16 mouse cellular contexts compared by ENCODE assay signal in the genomic region with DNA sequence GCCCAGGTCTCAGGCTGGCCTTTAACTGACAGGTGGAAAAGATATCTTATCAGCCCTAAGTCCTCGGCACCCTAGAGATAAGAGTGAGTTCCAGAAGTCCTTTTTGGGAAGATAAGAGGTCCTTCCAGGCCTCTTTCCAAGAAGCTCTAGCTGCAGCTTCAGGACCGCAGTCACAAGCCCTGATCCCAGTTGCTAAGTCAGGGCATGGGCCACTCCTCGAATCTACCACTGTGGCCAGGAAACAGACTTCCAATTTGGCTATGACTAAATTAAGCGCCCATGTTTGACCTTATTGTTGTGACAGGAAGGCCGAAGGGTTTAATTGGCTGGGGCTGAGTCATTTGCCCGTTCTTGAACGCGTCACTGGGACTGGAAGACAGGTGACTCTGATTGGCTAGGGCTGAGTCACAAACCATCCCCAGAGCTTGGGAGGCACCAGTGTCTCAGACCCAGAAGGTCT. TPM values are rescaled to one million over a fixed set of nuclear protein-coding genes. Genes with fewer than 3 reads are reported as not detected.
A peak's percentile ranks its signal among the peaks of the same experiment; 100 is the strongest.
DNase-seq lines count a peak whose midpoint lies in the region; ATAC-seq and TF ChIP-seq lines count a peak whose summit lies in the region.
"Had no signal": no experiment of that assay in that cellular context is flagged by ENCODE, and none has a peak within 500 bp of the region (broad histone marks: within the 10 kb centered on the region; RNA-seq: fewer than 3 reads in every experiment).

No protein-coding gene starts in this region.

- H3K27ac ChIP-seq in embryonic facial prominence, embryonic 14.5 days (replicated peaks; ENCODE audit: low read depth, low read length) = peak overlapping the region; percentile 3; the same call in 1 of the 2 replicates
- H3K27ac ChIP-seq in embryonic facial prominence, embryonic 10.5 days (replicated peaks) = no peak overlapping the region
- H3K27ac ChIP-seq in MEL (ENCODE audit: control insufficient read depth, low read depth, low read length) = no peak overlapping the region
- H3K27ac ChIP-seq in embryonic fibroblast, embryonic 13.5 days (ENCODE audit: insufficient read depth, low read length) = peak overlapping the region; percentile 44; the same call in 1 of the 2 replicates
- peak overlapping the region; percentile 0 for H3K27ac ChIP-seq in liver, embryonic 14.5 days
- no peak overlapping the region for H3K27ac ChIP-seq in kidney, embryonic 16.5 days (ENCODE audit: low read length)
- H3K27ac ChIP-seq: hindbrain, embryonic 15.5 days; limb, embryonic 13.5 days had no signal

- WGBS in embryonic facial prominence, embryonic 14.5 days = 52% methylated on average over 8 of the region's 8 CpGs
- WGBS in embryonic facial prominence, embryonic 10.5 days = 64% methylated on average over 8 of the region's 8 CpGs
- 12% methylated on average over 8 of the region's 8 CpGs for WGBS in liver, embryonic 14.5 days (ENCODE audit: insufficient replicate concordance)
- WGBS in kidney, embryonic 16.5 days = 49% methylated on average over 8 of the region's 8 CpGs

- H3K4me2 ChIP-seq in embryonic facial prominence, embryonic 14.5 days (ENCODE audit: low read depth, low read length) = no peak overlapping the region
- H3K4me2 ChIP-seq in liver, embryonic 14.5 days (ENCODE audit: low read depth) = peak overlapping the region; percentile 44
- H3K4me2 ChIP-seq in kidney, embryonic 16.5 days (replicated peaks; ENCODE audit: low read depth, low read length) = no peak overlapping the region
- H3K4me2 ChIP-seq: hindbrain, embryonic 15.5 days; limb, embryonic 13.5 days; midbrain, embryonic 11.5 days had no signal

- ATAC-seq in embryonic facial prominence, embryonic 14.5 days (ENCODE audit: low read depth) = no peak
- ATAC-seq in liver, embryonic 14.5 days (ENCODE audit: insufficient read depth) = peak; percentile 78
- ATAC-seq in kidney, embryonic 16.5 days (ENCODE audit: low FRiP score, low TSS enrichment) = no peak

- H3K4me1 ChIP-seq in embryonic facial prominence, embryonic 14.5 days (ENCODE audit: control insufficient read depth, insufficient read depth, low read length) = no peaks in the 10 kb centered on the region
- peaks cover 19% of the 10 kb centered on the region for H3K4me1 ChIP-seq in embryonic facial prominence, embryonic 10.5 days
- H3K4me1 ChIP-seq in MEL (ENCODE audit: control insufficient read depth in 1 of 2, insufficient read depth in 2 of 2, low read length in 2 of 2) = peaks cover 4 to 10% of the 10 kb centered on the region in 2 experiments; a peak in 3 of 4 replicates
- peaks cover 7% of the 10 kb centered on the region for H3K4me1 ChIP-seq in embryonic fibroblast, embryonic 13.5 days (ENCODE audit: control insufficient read depth, insufficient read depth, low read length)
- peaks cover 18 to 23% of the 10 kb centered on the region in 2 experiments for H3K4me1 ChIP-seq in liver, embryonic 14.5 days (replicated peaks; ENCODE audit: control insufficient read depth in 2 of 2, insufficient read depth in 2 of 2, low read length in 1 of 2)
- H3K4me1 ChIP-seq in kidney, embryonic 16.5 days (ENCODE audit: insufficient read depth, low read length) = peaks cover 31% of the 10 kb centered on the region
- H3K4me1 ChIP-seq: limb, embryonic 13.5 days had no signal

- DNase-seq in embryonic facial prominence, embryonic 14.5 days (ENCODE audit: low spot score) = no peak
- DNase-seq in embryonic facial prominence, embryonic 10.5 days (ENCODE audit: low spot score) = no peak
- DNase-seq in MEL (ENCODE audit: low read depth, low spot score) = peak; percentile 58
- DNase-seq in liver, embryonic 14.5 days (ENCODE audit: low read depth in 3 of 3, low spot score in 3 of 3) = peak; percentile 55 to 59 (median 58)
- no peak for DNase-seq in thymus, adult 18-20 months
- no peak for DNase-seq in cerebellum, postnatal 25 days
- DNase-seq: B cell, adult 2 months; cerebellum, adult 18-20 months; gastrocnemius, postnatal 36 days; thymus, postnatal 4 days had no signal

- no peak for TF ChIP-seq POLR2A in MEL (IDR thresholded peaks at IDR 0.05; ENCODE audit: control insufficient read depth in 1 of 2, insufficient read depth in 1 of 2, low read depth in 1 of 2, low read length in 2 of 2, poor library complexity in 1 of 2)
- TF ChIP-seq POLR2A in embryonic fibroblast, embryonic 13.5 days (IDR thresholded peaks at IDR 0.05; ENCODE audit: low read depth, low read length) = no peak

- peak; percentile 39 to 45; a peak in 2 of 4 replicates for TF ChIP-seq EP300 in MEL (IDR thresholded peaks at IDR 0.05; ENCODE audit: low read depth in 1 of 2, low read length in 2 of 2)
- TF ChIP-seq EP300 in liver, embryonic 14.5 days (IDR thresholded peaks at IDR 0.05; ENCODE audit: low read depth) = peak; percentile 49

- no peaks in the 10 kb centered on the region for H3K9me3 ChIP-seq in embryonic facial prominence, embryonic 14.5 days (ENCODE audit: control insufficient read depth, low read length)
- no peaks in the 10 kb centered on the region for H3K9me3 ChIP-seq in embryonic facial prominence, embryonic 10.5 days
- no peaks in the 10 kb centered on the region for H3K9me3 ChIP-seq in MEL (replicated peaks; ENCODE audit: insufficient read depth, low read length)
- no peaks in the 10 kb centered on the region for H3K9me3 ChIP-seq in liver, embryonic 14.5 days (ENCODE audit: control insufficient read depth, low read length)
- H3K9me3 ChIP-seq in kidney, embryonic 16.5 days (ENCODE audit: low read length) = no peaks in the 10 kb centered on the region
- H3K9me3 ChIP-seq: hindbrain, embryonic 15.5 days; limb, embryonic 13.5 days had no signal

- H3K9ac ChIP-seq in embryonic facial prominence, embryonic 14.5 days (ENCODE audit: low read depth, low read length) = no peak overlapping the region
- no peak overlapping the region for H3K9ac ChIP-seq in MEL (ENCODE audit: control insufficient read depth, low read depth, low read length, poor library complexity, severe bottlenecking)
- peak overlapping the region; percentile 35; the same call in 1 of the 2 replicates for H3K9ac ChIP-seq in liver, embryonic 14.5 days (replicated peaks)
- no peak overlapping the region for H3K9ac ChIP-seq in kidney, embryonic 16.5 days (replicated peaks; ENCODE audit: low read length)
- H3K9ac ChIP-seq: hindbrain, embryonic 15.5 days; limb, embryonic 13.5 days had no signal

- no peaks in the 10 kb centered on the region for H3K36me3 ChIP-seq in embryonic facial prominence, embryonic 14.5 days (ENCODE audit: control insufficient read depth, insufficient read depth, low read length)
- no peaks in the 10 kb centered on the region for H3K36me3 ChIP-seq in embryonic facial prominence, embryonic 10.5 days (replicated peaks)
- H3K36me3 ChIP-seq in MEL (ENCODE audit: control insufficient read depth in 1 of 2, insufficient read depth in 2 of 2, low read length in 2 of 2) = peaks cover 0 to 13% of the 10 kb centered on the region in 2 experiments; a peak in 2 of 4 replicates
- no peaks in the 10 kb centered on the region for H3K36me3 ChIP-seq in liver, embryonic 14.5 days (replicated peaks; ENCODE audit: control insufficient read depth, insufficient read depth, low read depth)
- H3K36me3 ChIP-seq in kidney, embryonic 16.5 days (ENCODE audit: insufficient read depth, low read length) = no peaks in the 10 kb centered on the region
- H3K36me3 ChIP-seq: hindbrain, embryonic 15.5 days; limb, embryonic 13.5 days had no signal

- no peaks in the 10 kb centered on the region for H3K79me2 ChIP-seq in MEL (ENCODE audit: control insufficient read depth, insufficient read depth, low read length, poor library complexity)

- H3K4me3 ChIP-seq in embryonic facial prominence, embryonic 14.5 days (ENCODE audit: low read depth, low read length) = no peak overlapping the region
- no peak overlapping the region for H3K4me3 ChIP-seq in embryonic facial prominence, embryonic 10.5 days
- H3K4me3 ChIP-seq in MEL (ENCODE audit: control insufficient read depth in 1 of 2, insufficient read depth in 1 of 2, low read depth in 2 of 2, low read length in 2 of 2) = peak overlapping the region in 1 of 2 experiments; percentile 26; a peak in 2 of 4 replicates
- H3K4me3 ChIP-seq in embryonic fibroblast, embryonic 13.5 days (ENCODE audit: insufficient read depth, low read length) = no peak overlapping the region
- H3K4me3 ChIP-seq in liver, embryonic 14.5 days (ENCODE audit: insufficient read depth in 1 of 2, low read depth in 2 of 2, low read length in 2 of 2) = no peak overlapping the region
- no peak overlapping the region for H3K4me3 ChIP-seq in kidney, embryonic 16.5 days (ENCODE audit: low read length)
- H3K4me3 ChIP-seq: hindbrain, embryonic 15.5 days; limb, embryonic 13.5 days had no signal

- TF ChIP-seq RAD21 in MEL (IDR thresholded peaks at IDR 0.05; ENCODE audit: low read depth, low read length) = no peak

- H3K27me3 ChIP-seq in embryonic facial prominence, embryonic 14.5 days (replicated peaks; ENCODE audit: control insufficient read depth, insufficient read depth, low read length) = no peaks in the 10 kb centered on the region
- H3K27me3 ChIP-seq in embryonic facial prominence, embryonic 10.5 days (replicated peaks; ENCODE audit: low read depth, poor library complexity, severe bottlenecking) = no peaks in the 10 kb centered on the region
- H3K27me3 ChIP-seq in MEL (ENCODE audit: control insufficient read depth in 1 of 2, insufficient read depth in 2 of 2, low read length in 2 of 2) = peaks cover 0 to 2% of the 10 kb centered on the region in 2 experiments; a peak in 1 of 4 replicates
- peaks cover 4% of the 10 kb centered on the region for H3K27me3 ChIP-seq in liver, embryonic 14.5 days (ENCODE audit: control insufficient read depth, insufficient read depth, low read length)
- no peaks in the 10 kb centered on the region for H3K27me3 ChIP-seq in kidney, embryonic 16.5 days (ENCODE audit: insufficient read depth, low read length)
- H3K27me3 ChIP-seq: hindbrain, embryonic 15.5 days; limb, embryonic 13.5 days had no signal

- no peak for TF ChIP-seq CTCF in MEL (IDR thresholded peaks at IDR 0.05 in 2 of 3, conservative IDR thresholded peaks at IDR 0.05 in 1 of 3; ENCODE audit: control insufficient read depth in 1 of 3, insufficient read depth in 1 of 3, low read depth in 2 of 3, low read length in 3 of 3, poor library complexity in 1 of 3, severe bottlenecking in 1 of 3)
- TF ChIP-seq CTCF in embryonic fibroblast, embryonic 13.5 days (IDR thresholded peaks at IDR 0.05; ENCODE audit: borderline replicate concordance, insufficient read depth, low read length) = no peak
- no peak for TF ChIP-seq CTCF in liver, embryonic 14.5 days (IDR thresholded peaks at IDR 0.05; ENCODE audit: low read depth)

RNA-seq across cellular contexts. Expression of a gene that starts 12.3 kb away (rescaled TPM):
- 23.6 and 26.1 TPM in 2 replicates for polyA plus RNA-seq in embryonic facial prominence, embryonic 14.5 days (2014; fragmentation: Nextera tagmentation; extraction: Ambion mirVana)
- polyA plus RNA-seq in embryonic facial prominence, embryonic 10.5 days (2016; fragmentation: Nextera tagmentation; extraction: Ambion mirVana) = 24.6 and 27.3 TPM in 2 replicates
- total RNA-seq in MEL (2012; rRNA removed) = 16.2 and 19.8 TPM in 2 replicates
- polyA plus RNA-seq in MEL (2012; ENCODE audit: insufficient read depth in 1 of 2, insufficient read length in 2 of 2, low read depth in 1 of 2, low replicate concordance in 2 of 2, missing spikeins in 1 of 2) = 10 to 100 TPM in 1 of 2 experiments, not detected in 1; 41.6 TPM
- 17.9 and 21.1 TPM in 2 replicates for polyA plus RNA-seq in embryonic fibroblast, embryonic 13.5 days (2011; ENCODE audit: insufficient read length, low read depth, missing spikeins)
- polyA plus RNA-seq in liver, embryonic 14.5 days (2012; rRNA removed) = 23.7 and 23.9 TPM in 2 replicates
- 16.9 and 17.7 TPM in 2 replicates for polyA plus RNA-seq in liver, embryonic 14.5 days (2014; fragmentation: Nextera tagmentation; extraction: Ambion mirVana)
- 34.2 and 39.0 TPM in 2 replicates for polyA plus RNA-seq in kidney, embryonic 16.5 days (2015; fragmentation: Nextera tagmentation; extraction: Ambion mirVana)

RNA-seq across cellular contexts. Expression of a gene that starts 44.8 kb away (rescaled TPM):
- polyA plus RNA-seq in embryonic facial prominence, embryonic 14.5 days (2014; fragmentation: Nextera tagmentation; extraction: Ambion mirVana) = not detected in 2 replicates
- 0.10 and 0.28 TPM in 2 replicates for polyA plus RNA-seq in embryonic facial prominence, embryonic 10.5 days (2016; fragmentation: Nextera tagmentation; extraction: Ambion mirVana)
- 0.29 and 0.58 TPM in 2 replicates for total RNA-seq in MEL (2012; rRNA removed)
- under 1 TPM in 1 of 2 experiments, not detected in 1; 0.25 TPM for polyA plus RNA-seq in MEL (2012; ENCODE audit: insufficient read depth in 1 of 2, insufficient read length in 2 of 2, low read depth in 1 of 2, low replicate concordance in 2 of 2, missing spikeins in 1 of 2)
- not detected in 2 replicates for polyA plus RNA-seq in embryonic fibroblast, embryonic 13.5 days (2011; ENCODE audit: insufficient read length, low read depth, missing spikeins)
- 1.6 and 1.8 TPM in 2 replicates for polyA plus RNA-seq in liver, embryonic 14.5 days (2012; rRNA removed)
- polyA plus RNA-seq in liver, embryonic 14.5 days (2014; fragmentation: Nextera tagmentation; extraction: Ambion mirVana) = 2.9 and 3.1 TPM in 2 replicates
- polyA plus RNA-seq in kidney, embryonic 16.5 days (2015; fragmentation: Nextera tagmentation; extraction: Ambion mirVana) = 15.0 and 15.6 TPM in 2 replicates
- total RNA-seq: gastrocnemius, postnatal 36 days; neutrophil, adult 5-6 weeks had no signal
- polyA plus RNA-seq: hindbrain, embryonic 15.5 days had no signal

Comparison
In these comparisons a context has a peak if more than half of its experiments do, and no peak if none do; other contexts are left out.
1. H3K27ac ChIP-seq: peak in embryonic facial prominence, embryonic 14.5 days (single experiment), embryonic fibroblast, embryonic 13.5 days (single experiment) and liver, embryonic 14.5 days (single experiment); none in embryonic facial prominence, embryonic 10.5 days (single experiment), MEL (single experiment) and kidney, embryonic 16.5 days (single experiment).
2. DNase-seq: peak in MEL (single experiment) and liver, embryonic 14.5 days (3 of 3); none in embryonic facial prominence, embryonic 14.5 days (single experiment), embryonic facial prominence, embryonic 10.5 days (single experiment), thymus, adult 18-20 months (0 of 2) and cerebellum, postnatal 25 days (0 of 2).